Mouse (Mus musculus): Measurements from ENCODE around the gene Slc44a4.
"Not testable (repeated sequence)": the region's sequence is repeated elsewhere in the genome, so short reads cannot be mapped to it uniquely, and the experiment has no call there.

Gene Slc44a4

GRCm38 (mm10) chr17:34899053-34899889, 15.0 kb upstream of the Slc44a4 start:
- DNase-seq, result peak; percentile 43

GRCm38 (mm10) chr17:34899890-34900243, 14.4 kb upstream of the Slc44a4 start:
- no peak for DNase-seq

DNA sequence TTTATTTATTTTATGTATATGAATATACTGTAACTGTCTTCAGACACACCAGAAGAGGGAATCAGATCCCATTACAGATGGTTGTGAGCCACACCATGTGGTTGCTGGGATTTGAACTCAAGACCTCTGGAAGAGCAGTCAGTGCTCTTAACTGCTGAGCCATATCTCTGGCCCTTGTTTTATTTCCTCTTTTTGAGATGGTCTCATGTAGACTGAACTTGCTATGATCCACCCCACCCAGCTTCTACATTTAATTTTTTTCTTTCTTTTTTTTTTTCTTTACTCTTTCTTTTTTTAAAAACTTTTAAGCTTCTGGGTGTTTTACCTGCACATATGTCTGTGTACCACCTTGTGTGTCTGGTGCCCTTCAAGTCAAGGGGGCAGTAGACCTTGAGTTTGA, 13.4 kb upstream of the Slc44a4 start:
- not testable (repeated sequence) for DNase-seq

GRCm38 (mm10) chr17:34901948-34902347, 12.3 kb upstream of the Slc44a4 start:
- not testable (repeated sequence) for DNase-seq

- DNase-seq, result no peak
These were observed 11.4 kb upstream of the Slc44a4 start for GRCm38 (mm10) chr17:34902895-34903294.

DNA sequence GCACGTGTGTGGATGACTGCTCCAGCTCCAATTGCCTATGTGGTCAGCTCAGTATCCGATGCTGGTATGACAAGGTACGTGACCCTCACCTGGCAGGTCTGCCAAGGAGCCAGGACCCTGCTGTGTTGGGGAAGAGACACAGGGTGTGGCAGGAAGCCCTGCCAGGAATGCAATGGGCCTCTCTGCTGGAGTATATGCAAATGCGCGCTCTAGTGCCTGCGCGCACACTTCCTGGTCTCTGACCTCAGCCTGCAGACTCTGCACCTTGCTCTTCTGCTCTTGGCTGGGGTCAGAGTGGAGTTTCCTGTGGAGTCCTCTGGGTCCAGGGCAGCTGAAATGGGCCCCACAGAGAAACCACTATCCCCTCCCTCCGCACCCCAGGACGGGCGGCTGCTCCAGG, 3.3 kb upstream of the Slc44a4 start:
- DNase-seq, result no peak

- DNase-seq, result peak; percentile 90
These were observed 2.3 kb upstream of the Slc44a4 start for GRCm38 (mm10) chr17:34911945-34912351.

GRCm38 (mm10) chr17:34915410-34915831, 1.2 kb downstream of the Slc44a4 start:
- DNase-seq, result peak; percentile 25

GRCm38 (mm10) chr17:34916316-34916715, 2.0 kb downstream of the Slc44a4 start:
- DNase-seq, result no peak

DNA sequence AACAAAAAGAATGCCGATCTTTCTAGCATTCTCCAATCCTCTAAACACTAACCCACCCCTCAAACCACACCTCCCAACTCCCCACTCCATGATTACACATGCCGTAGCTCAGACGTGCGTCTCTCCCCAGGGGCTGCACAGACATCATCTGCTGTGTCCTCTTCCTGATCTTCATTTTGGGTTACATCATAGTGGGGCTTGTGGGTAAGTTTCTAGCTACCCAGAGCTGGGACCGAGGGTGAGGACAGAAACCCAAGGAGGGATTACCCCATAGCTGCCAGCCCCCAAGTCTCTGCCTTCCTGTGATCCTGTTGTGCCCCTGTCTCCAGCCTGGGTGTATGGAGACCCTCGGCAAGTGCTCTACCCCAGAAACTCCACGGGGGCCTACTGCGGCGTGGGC, 2.9 kb downstream of the Slc44a4 start:
- DNase-seq, result no peak

DNA sequence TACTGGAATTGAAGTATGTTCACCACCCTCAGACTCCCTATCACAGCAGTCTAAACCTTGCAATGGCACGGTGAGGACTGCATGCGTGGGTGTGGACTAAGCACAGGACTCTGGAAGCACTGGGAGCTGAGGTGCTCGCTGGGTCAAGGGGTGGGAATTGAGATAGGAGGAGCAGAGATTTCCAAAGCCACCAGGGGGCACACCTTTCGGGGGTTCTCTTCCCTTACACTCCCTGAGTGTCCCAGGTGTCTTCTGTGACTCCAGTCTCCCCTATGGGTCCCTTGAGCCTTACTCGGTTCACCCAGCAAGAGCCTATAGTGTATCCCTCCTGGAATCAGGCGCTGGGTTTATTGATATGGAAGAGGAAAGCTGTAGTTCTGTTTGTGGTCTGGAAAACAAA, 8.7 kb downstream of the Slc44a4 start:
- DNase-seq, result no peak

DNA sequence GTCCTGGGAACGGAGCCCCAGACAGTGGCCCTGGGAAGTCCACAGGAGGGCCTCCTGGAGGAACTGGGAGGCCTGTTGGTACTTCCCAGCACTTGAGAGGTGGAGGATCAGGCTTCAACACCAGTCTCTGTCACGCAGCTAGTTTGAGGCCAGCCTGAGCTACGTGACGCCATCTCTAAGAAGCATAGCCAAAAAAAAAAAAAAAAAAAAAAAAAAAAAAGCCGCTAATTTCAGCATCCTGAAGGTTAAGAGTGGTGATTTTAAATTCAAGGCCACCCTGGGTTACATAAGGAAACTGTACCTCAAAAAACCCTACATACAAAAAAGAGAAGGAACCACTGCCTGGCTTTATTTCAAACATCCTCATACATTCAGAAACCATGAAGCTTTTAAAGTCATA, 10.0 kb downstream of the Slc44a4 start:
- DNase-seq, result no peak

- no peak for DNase-seq
These were observed 13.2 kb downstream of the Slc44a4 start for GRCm38 (mm10) chr17:34927306-34928019.

GRCm38 (mm10) chr17:34928841-34929240, 14.6 kb downstream of the Slc44a4 start:
- no peak for DNase-seq

GRCm38 (mm10) chr17:34931061-34931734, 16.9 kb downstream of the Slc44a4 start, which contains the start of gene Neu1:
TSS of gene Neu1 (plus strand) at chr17:34931253.
- peak; percentile 99 for DNase-seq

- DNase-seq, result no peak
These were observed 17.5 kb downstream of the Slc44a4 start for GRCm38 (mm10) chr17:34931735-34932098.

GRCm38 (mm10) chr17:34932287-34932686, 18.0 kb downstream of the Slc44a4 start:
- DNase-seq, result no peak

DNA sequence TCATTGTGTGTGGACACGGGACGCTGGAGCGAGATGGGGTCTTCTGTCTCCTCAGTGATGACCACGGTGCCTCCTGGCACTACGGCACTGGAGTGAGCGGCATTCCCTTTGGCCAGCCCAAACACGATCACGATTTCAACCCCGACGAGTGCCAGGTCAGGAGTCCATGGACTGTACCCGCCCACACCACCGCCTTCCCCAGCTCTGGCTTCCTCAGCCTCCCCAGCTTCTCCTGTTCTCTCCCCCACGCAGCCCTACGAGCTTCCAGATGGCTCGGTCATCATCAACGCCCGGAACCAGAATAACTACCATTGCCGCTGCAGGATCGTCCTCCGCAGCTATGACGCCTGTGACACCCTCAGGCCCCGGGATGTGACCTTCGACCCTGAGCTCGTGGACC, 19.8 kb downstream of the Slc44a4 start:
- no peak for DNase-seq

GRCm38 (mm10) chr17:34934830-34935229, 20.6 kb downstream of the Slc44a4 start:
- DNase-seq, result no peak

DNA sequence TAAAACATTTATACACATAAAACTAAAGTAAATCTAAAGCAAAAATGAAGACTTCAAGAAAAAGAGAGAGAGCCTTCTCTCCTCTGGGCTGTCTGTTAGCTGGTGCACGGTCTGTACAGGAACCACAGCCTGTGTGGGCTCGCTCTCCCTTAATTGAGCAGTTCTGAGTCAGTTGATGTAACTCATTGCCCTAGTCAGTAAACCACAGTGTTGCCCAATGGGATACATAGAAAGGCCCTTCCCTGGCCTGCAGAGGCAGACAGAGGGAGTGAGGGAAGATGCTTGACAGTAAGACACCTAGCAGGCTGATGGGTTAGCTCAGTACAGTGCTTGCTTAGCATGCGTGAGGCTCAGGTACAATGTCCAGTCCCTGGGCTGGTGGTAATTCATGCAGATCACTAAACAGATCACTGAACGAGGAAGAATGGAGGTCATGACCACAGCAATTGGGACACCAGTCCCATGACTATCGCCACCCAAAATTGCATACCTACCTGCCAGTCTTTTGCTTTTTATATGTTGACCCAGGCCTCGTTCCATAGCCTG, 23.8 kb downstream of the Slc44a4 start:
- no peak for DNase-seq

GRCm38 (mm10) chr17:34941344-34942041, 27.2 kb downstream of the Slc44a4 start:
- no peak for DNase-seq

GRCm38 (mm10) chr17:34943128-34943815, 29.0 kb downstream of the Slc44a4 start:
- DNase-seq, result no peak
